Mouse (Mus musculus): ENCODE results near the gene Shtn1. TPM values are rescaled to one million over a fixed set of nuclear protein-coding genes. Genes with fewer than 3 reads are reported as not detected.

Shtn1 gene
- 3.0 and 3.4 TPM in 2 replicates for polyA plus RNA-seq (2011; ENCODE audit: insufficient read depth, insufficient read length, low read depth, missing spikeins)

DNA sequence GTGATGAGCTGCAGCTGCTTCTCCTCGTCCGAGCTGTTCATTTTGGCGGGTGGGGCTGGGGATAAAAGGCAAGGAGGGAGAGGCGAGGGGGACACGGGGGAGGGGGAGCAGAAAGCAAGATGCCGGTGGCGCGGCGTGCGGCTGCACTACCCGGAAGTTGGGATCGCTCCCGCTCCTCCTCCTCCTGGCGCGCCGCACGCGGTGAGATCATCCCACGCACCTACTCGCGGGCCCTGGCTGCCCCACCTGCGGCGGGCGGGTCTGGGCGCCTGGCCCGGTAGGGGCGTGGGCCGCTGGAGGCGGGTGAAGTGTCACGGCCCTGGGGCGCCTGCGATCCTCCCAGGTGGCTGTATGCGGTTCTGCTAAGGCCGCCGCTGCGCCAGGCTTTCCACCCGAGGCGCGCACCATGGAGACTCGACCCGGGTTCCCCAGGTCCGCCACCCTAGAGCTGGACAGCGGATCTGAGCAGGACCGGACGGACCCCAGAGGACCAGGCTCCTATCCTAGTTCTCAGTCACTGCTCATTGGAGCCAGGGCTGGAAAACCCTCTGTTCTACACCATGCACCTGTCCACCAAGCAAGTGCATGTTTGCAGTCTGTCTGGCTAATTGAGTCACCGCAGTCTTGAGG, at the start of gene Shtn1:
Gene Shtn1 (minus strand): TSS at position 629 of the 630 bp plus-strand sequence.
- Histone ChIP-seq H3K27me3 (ENCODE audit: control insufficient read depth, insufficient read depth, low read length, poor library complexity, severe bottlenecking) (0 out of 2 replicates have a peak, but pooled peaks cover 2% of the 10 kb centered on the region), H3K9ac (ENCODE audit: low read depth, poor library complexity, severe bottlenecking) (peak within 1 kb of the TSS; percentile 49), H3K4me3 (ENCODE audit: low read depth, low read length) (peak within 1 kb of the TSS; percentile 56), H3K36me3 (ENCODE audit: control insufficient read depth, insufficient read depth, low read length, poor library complexity, severe bottlenecking) (no peaks in the 10 kb centered on the region), H3K27ac (ENCODE audit: insufficient read depth, low read length) (no peak within 1 kb of the TSS), H3K9me3 (replicated peaks; ENCODE audit: control insufficient read depth, insufficient read depth, low read length, poor library complexity, severe bottlenecking) (no peaks in the 10 kb centered on the region), H3K4me1 (ENCODE audit: control insufficient read depth, insufficient read depth, low read length) (no peaks in the 10 kb centered on the region)
- TF ChIP-seq POLR2A (IDR thresholded peaks at IDR 0.05; ENCODE audit: insufficient read depth, low read length) (no peak), CTCF (IDR thresholded peaks at IDR 0.05; ENCODE audit: low read depth, low read length) (no peak), EP300 (IDR thresholded peaks at IDR 0.05; ENCODE audit: insufficient read depth, low read depth, low read length) (no peak)

DNA sequence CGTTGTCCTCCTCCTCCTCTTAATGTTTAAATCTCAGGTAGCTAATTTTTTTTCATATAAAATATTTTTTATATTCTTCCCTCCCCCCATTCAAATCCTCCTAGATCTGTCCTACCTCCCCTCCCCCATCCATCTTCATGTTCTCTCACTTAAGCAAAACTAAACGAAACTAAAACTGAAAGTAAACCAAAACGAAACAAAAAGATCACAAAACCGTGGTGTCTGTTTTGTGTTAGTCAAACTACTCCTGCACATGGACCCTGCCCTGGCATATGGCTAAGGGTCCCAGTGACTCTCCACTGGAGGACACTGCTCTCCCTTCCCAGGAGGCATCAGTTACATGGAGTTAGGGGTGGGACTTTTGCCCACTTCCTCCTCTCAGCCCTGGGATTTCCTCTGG, 38.3 kb upstream of the Shtn1 start:
- no peak overlapping the region for H3K27ac ChIP-seq (ENCODE audit: insufficient read depth, low read length)
- H3K4me3 ChIP-seq (ENCODE audit: low read depth, low read length), result no peak overlapping the region
- no peaks in the 10 kb centered on the region for H3K36me3 ChIP-seq (ENCODE audit: control insufficient read depth, insufficient read depth, low read length, poor library complexity, severe bottlenecking)
- no peaks in the 10 kb centered on the region for H3K4me1 ChIP-seq (ENCODE audit: control insufficient read depth, insufficient read depth, low read length)
- no peak overlapping the region for H3K9ac ChIP-seq (ENCODE audit: low read depth, poor library complexity, severe bottlenecking)
- TF ChIP-seq CTCF (IDR thresholded peaks at IDR 0.05; ENCODE audit: low read depth, low read length), result no peak
- no peak for TF ChIP-seq POLR2A (IDR thresholded peaks at IDR 0.05; ENCODE audit: insufficient read depth, low read length)
- no peak for TF ChIP-seq EP300 (IDR thresholded peaks at IDR 0.05; ENCODE audit: insufficient read depth, low read depth, low read length)
- no peaks in the 10 kb centered on the region for H3K27me3 ChIP-seq (ENCODE audit: control insufficient read depth, insufficient read depth, low read length, poor library complexity, severe bottlenecking)
- H3K9me3 ChIP-seq (replicated peaks; ENCODE audit: control insufficient read depth, insufficient read depth, low read length, poor library complexity, severe bottlenecking), result no peaks in the 10 kb centered on the region

DNA sequence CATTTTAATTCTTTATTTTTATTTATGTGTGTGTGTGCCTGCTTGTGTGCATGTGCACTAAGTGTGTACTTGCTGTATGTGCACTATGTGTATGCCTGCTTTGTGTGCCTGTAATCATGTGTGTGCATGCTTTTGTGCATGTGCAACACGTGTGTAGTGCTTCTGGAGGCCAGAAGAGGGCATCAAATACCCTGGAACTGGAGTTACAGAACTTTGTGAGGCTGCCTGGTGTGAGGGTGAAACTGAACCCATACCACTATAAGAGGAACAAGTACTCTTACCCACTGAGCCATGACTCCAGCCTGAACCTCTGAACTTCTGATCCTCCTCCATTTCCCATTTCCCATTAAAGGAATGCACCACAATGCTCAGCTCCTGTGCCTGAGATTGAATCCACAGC, 34.0 kb upstream of the Shtn1 start:
- H3K36me3 ChIP-seq (ENCODE audit: control insufficient read depth, insufficient read depth, low read length, poor library complexity, severe bottlenecking), result no peaks in the 10 kb centered on the region
- H3K9ac ChIP-seq (ENCODE audit: low read depth, poor library complexity, severe bottlenecking), result no peak overlapping the region
- H3K4me3 ChIP-seq (ENCODE audit: low read depth, low read length), result no peak overlapping the region
- no peaks in the 10 kb centered on the region; the same call in 1 of the 2 replicates for H3K27me3 ChIP-seq (ENCODE audit: control insufficient read depth, insufficient read depth, low read length, poor library complexity, severe bottlenecking)
- no peaks in the 10 kb centered on the region for H3K9me3 ChIP-seq (replicated peaks; ENCODE audit: control insufficient read depth, insufficient read depth, low read length, poor library complexity, severe bottlenecking)
- TF ChIP-seq POLR2A (IDR thresholded peaks at IDR 0.05; ENCODE audit: insufficient read depth, low read length) (no peak), EP300 (IDR thresholded peaks at IDR 0.05; ENCODE audit: insufficient read depth, low read depth, low read length) (no peak), CTCF (IDR thresholded peaks at IDR 0.05; ENCODE audit: low read depth, low read length) (peak; percentile 15)
- H3K27ac ChIP-seq (ENCODE audit: insufficient read depth, low read length), result no peak overlapping the region
- H3K4me1 ChIP-seq (ENCODE audit: control insufficient read depth, insufficient read depth, low read length), result no peaks in the 10 kb centered on the region

DNA sequence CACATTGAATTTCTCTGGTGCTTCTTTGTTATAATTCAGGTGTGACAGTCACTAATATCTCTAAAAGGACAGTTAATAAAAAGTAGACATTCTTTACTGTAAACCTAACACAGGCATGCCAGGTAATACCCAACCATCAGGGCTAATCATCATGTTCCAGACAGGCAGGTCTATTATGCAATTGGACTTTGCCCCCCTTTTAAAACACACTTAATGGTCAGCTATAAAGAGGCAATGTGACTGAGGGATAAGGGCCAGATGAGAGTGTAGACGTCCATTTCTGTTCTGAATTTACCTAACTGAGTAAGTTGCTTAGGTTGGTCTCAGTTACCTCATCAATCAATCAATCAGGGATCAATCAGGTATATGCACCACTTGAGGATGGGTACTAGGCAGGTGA, 22.4 kb upstream of the Shtn1 start:
- Histone ChIP-seq H3K27ac (ENCODE audit: insufficient read depth, low read length) (no peak overlapping the region), H3K9me3 (replicated peaks; ENCODE audit: control insufficient read depth, insufficient read depth, low read length, poor library complexity, severe bottlenecking) (no peaks in the 10 kb centered on the region), H3K27me3 (ENCODE audit: control insufficient read depth, insufficient read depth, low read length, poor library complexity, severe bottlenecking) (no peaks in the 10 kb centered on the region), H3K4me3 (ENCODE audit: low read depth, low read length) (no peak overlapping the region), H3K4me1 (ENCODE audit: control insufficient read depth, insufficient read depth, low read length) (no peaks in the 10 kb centered on the region), H3K36me3 (ENCODE audit: control insufficient read depth, insufficient read depth, low read length, poor library complexity, severe bottlenecking) (no peaks in the 10 kb centered on the region), H3K9ac (ENCODE audit: low read depth, poor library complexity, severe bottlenecking) (no peak overlapping the region)
- TF ChIP-seq CTCF (IDR thresholded peaks at IDR 0.05; ENCODE audit: low read depth, low read length) (no peak), POLR2A (IDR thresholded peaks at IDR 0.05; ENCODE audit: insufficient read depth, low read length) (no peak), EP300 (IDR thresholded peaks at IDR 0.05; ENCODE audit: insufficient read depth, low read depth, low read length) (no peak)

DNA sequence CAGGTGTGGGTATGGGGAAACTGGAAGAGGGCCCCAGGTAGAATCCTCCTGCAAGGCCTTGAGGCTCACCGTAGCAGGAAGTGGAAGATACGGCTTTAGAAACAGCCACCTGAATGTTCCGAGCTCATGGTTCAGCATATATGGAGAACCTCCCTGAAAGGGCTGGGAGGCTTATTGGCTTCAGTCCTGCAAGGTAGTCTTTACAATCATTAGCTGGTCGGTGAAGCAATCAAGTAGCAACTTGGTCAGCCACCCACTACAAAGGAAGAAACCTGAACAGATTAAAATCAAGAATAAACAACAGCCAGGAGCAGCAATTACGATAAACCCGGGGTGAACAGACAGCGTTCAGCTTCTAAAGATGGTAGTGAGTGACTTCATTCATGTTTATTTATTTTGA, 16.4 kb upstream of the Shtn1 start:
- TF ChIP-seq CTCF (IDR thresholded peaks at IDR 0.05; ENCODE audit: low read depth, low read length) (no peak), POLR2A (IDR thresholded peaks at IDR 0.05; ENCODE audit: insufficient read depth, low read length) (no peak), EP300 (IDR thresholded peaks at IDR 0.05; ENCODE audit: insufficient read depth, low read depth, low read length) (no peak)
- H3K4me1 ChIP-seq (ENCODE audit: control insufficient read depth, insufficient read depth, low read length), result no peaks in the 10 kb centered on the region
- H3K4me3 ChIP-seq (ENCODE audit: low read depth, low read length), result no peak overlapping the region
- H3K36me3 ChIP-seq (ENCODE audit: control insufficient read depth, insufficient read depth, low read length, poor library complexity, severe bottlenecking), result no peaks in the 10 kb centered on the region
- H3K27me3 ChIP-seq (ENCODE audit: control insufficient read depth, insufficient read depth, low read length, poor library complexity, severe bottlenecking), result no peaks in the 10 kb centered on the region
- H3K27ac ChIP-seq (ENCODE audit: insufficient read depth, low read length), result no peak overlapping the region
- H3K9me3 ChIP-seq (replicated peaks; ENCODE audit: control insufficient read depth, insufficient read depth, low read length, poor library complexity, severe bottlenecking), result no peaks in the 10 kb centered on the region
- H3K9ac ChIP-seq (ENCODE audit: low read depth, poor library complexity, severe bottlenecking), result no peak overlapping the region

DNA sequence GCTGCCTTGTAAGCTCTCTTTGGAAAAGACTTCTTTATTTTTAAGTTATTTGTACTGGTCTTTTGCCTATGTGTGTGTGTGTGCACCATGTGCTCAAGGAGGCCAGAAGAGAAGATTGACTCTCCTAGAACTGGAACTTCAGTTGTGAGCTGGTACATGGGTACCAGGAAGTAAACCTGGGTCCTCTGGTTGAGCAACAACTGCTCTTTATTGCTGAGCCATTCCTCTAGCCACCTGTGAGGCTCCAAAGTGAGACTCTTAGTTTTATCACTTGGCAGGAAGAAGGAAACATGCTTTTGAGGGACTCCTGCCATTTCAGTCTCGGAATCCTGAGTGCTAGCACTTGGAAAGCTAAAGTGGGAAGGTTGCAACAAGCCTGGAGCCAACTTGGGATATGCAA, 14.4 kb upstream of the Shtn1 start:
- no peaks in the 10 kb centered on the region for H3K4me1 ChIP-seq (ENCODE audit: control insufficient read depth, insufficient read depth, low read length)

More for the DNA sequence above, 14.4 kb upstream of the Shtn1 start:
- no peaks in the 10 kb centered on the region for H3K27me3 ChIP-seq (ENCODE audit: control insufficient read depth, insufficient read depth, low read length, poor library complexity, severe bottlenecking)
- H3K9me3 ChIP-seq (replicated peaks; ENCODE audit: control insufficient read depth, insufficient read depth, low read length, poor library complexity, severe bottlenecking), result no peaks in the 10 kb centered on the region; the same call in 1 of the 2 replicates
- TF ChIP-seq EP300 (IDR thresholded peaks at IDR 0.05; ENCODE audit: insufficient read depth, low read depth, low read length) (no peak), POLR2A (IDR thresholded peaks at IDR 0.05; ENCODE audit: insufficient read depth, low read length) (no peak), CTCF (IDR thresholded peaks at IDR 0.05; ENCODE audit: low read depth, low read length) (no peak)
- H3K4me3 ChIP-seq (ENCODE audit: low read depth, low read length), result no peak overlapping the region
- no peak overlapping the region for H3K9ac ChIP-seq (ENCODE audit: low read depth, poor library complexity, severe bottlenecking)
- H3K36me3 ChIP-seq (ENCODE audit: control insufficient read depth, insufficient read depth, low read length, poor library complexity, severe bottlenecking), result no peaks in the 10 kb centered on the region
- no peak overlapping the region for H3K27ac ChIP-seq (ENCODE audit: insufficient read depth, low read length)

Data from ES-Bruce4 (cell line).